Mouse (Mus musculus) spleen, postnatal 14 days (tissue): ENCODE results near the gene Txnrd3.
A peak's percentile ranks its signal among the peaks of the same experiment; 100 is the strongest.

Source experiments
- DNase-seq, 2 experiments: peaks; one replicate each; pipeline ENCODE4 v3.0.0; 2021 to 2022; ENCODE audit warnings: low spot score in 2 of 2

The Txnrd3 gene

DNA sequence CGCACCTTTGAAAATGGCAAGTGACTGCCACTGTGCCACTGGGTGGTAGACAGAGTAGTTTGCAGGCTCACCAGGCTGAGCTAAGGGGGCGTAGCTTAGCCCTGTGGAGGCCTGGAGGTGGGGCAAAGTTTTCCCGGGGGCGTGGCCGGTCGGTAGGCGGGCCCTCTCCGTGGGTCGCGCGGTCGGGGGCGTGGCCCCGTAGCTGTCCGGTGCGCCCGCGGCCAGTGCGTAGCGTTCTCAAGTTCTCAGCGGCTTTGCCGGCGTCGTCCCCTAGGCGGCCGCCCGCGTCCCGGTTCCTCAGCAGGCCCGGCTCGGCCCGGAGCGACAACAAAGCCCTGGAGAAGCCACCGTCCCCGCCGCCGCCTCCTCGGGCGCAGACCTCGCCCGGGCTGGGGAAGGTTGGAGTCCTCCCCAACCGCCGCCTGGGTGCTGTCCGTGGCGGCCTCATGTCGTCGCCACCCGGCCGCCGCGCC is at the start of gene Txnrd3:
TSS of gene Txnrd3 (plus strand) at position 191 of the 473 bp plus-strand sequence.
- DNase-seq, result peak; percentile 83 to 85

DNA sequence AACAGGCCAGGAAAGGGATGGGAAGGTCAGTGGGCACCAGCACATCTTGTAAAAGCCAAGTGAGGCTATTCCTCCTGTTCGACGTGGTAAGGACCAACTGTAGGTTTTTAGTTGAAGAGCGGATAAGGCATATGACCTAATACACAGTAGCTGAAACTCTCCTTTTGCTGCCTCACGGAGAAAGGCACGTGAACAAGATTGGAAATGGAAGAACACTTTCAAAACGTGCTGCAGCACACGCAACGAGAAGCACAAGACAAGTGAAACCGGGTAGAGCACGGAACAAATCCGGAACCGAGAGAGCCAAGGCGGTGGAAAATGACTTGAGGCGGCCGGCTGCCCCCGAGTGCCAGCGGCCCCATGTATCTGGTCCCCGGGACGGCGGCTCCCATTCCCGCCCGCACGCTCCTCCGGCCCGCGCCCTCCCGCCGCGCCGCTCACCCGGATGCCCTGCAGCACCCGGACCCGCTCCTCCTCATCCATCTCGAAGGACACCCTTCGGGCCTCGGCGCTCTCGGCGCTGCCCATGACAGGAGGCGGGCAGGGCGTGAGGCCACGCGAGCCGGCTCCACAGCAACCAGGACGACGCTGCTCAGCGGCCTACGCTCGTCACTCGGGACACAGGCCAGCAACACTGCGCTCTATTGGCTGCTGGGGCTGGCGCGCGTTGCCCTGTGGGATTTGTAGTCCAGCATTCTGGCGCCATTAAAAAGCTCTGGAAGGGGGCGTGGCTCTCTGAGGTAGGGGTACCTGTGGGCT is 48.6 kb upstream of the Txnrd3 start, which contains the start of gene Chchd6:
TSS of gene Chchd6 (minus strand) at position 635 of the 759 bp plus-strand sequence.
- DNase-seq, result peak; percentile 69 to 83

DNA sequence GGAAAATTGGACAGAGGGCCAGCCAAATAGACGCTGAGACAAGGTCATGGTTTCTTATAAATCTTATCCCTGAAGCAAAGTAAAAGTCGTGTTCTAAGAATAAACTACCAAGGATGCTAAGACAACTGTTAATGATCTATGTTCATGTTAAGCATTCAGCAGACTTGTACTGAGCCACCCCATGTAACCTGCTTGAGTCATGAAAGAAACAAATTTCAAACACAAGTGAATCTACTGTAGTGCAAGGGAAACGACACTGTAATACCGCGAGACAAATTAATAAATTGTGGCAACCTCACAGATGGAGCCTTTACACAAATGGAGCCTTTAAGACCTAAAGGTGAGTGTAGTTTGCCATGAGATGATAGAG is 48.0 kb upstream of the Txnrd3 start:
- no peak for DNase-seq

DNA sequence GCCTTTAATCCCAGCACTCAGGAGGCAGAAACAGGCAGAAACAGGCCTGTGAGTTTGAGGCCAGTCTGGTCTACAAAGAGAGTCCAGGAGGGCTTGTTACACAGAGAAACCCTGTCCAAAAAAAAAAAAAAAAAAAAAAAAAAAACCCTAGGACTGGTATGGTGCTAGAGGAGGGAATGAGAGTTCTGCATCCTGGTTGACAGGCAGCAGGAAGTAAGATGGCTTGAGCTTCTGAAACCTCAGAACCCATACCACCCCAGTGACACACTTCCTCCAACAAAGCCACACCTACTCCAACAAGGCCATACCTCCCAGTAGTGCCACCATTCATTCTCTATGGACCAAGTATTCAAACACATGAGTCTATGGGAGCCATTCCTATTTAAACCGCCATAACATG is 47.3 kb upstream of the Txnrd3 start:
- no peak for DNase-seq

DNA sequence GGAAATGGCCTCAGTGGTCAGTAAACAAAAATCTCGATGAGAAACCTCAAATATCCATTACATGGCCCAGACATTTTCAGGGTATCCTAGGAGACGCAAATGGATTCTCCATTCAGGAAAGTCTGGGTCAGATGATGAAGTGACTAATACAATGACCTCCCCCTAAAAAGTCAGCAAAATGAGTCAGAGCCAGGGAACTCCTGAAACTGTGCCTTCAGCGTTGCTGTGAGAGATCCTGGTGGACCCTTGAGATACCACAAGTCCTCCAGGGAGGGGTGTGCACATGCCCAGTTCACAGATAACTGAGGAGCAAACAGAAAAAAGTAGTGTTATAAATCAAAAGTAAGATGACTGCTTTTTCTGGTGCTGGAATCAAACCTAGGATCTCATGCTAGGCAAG is 37.7 kb upstream of the Txnrd3 start:
- no peak for DNase-seq

DNA sequence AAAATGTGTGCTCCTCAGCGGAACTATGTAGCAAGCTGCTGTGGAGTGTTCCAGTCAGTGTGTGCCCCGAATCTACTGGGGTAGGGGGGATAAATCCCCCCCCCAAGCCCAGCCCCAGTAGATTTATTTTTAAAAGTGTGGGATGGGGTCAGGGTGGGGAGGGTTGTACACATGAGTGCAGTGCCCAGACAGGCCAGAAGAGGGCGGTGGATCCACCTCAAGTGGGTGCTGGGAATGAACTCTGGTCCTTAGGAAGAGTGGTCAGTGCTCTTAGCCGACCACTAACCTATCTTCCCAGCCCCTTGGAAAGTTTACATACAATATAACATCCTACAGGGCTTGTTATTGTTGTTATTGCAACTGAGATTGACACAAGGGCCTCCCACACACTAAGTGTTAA is 35.8 kb upstream of the Txnrd3 start:
- DNase-seq, result no peak

DNA sequence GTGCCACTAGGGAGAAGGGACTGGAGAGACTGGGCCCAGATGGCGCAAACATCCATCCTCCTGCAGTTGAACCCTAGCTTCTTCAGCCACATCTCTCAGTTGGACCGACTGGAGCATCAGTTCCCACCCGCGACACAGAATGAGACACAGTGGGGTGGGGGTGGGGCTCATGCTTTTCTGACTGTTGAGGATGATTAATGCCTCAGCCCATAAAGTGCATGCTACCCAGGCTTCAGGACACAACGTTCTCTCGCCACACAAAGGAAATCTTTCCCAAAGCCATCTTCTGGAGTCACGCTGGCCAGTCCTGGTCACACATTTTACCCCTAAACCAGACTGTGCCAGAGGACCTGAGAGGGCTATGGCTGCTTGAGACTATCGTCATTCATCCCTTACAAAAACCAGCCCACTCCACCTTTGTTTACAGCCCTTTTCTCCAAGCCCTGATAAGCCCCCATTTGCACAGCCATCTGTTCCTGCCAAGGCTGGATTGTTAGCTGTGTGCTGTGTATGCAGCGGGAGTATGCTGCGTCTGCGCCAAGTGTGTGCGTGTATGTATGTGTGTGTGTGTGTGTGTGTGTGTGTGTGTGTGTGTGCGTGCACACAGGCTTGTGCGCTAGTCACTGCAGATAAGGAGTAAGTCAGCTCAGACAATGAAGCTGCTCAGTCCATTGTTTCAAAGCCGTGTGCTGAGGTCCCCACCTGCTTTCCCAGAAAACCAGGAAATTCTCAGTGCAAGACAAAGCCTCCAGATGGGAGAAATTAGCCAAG is 30.3 kb upstream of the Txnrd3 start:
- no peak for DNase-seq

DNA sequence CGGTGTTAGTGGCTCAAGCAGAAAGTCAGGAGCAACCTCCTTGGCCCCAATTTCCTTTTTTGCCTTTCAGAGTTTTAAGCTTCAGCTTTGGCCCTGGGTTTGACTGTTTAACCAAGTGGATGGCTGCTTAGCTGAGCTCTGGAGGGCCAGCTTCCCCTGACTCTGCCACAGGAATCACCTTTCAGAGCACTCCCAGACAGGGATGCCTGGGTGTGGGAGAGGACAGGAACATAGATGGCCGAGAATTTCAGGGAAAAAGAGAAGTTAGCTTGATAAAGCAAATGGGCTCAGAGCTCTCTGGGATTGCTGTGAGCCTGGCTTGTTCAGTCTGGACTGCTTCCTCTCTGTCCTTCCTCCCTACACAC is 29.7 kb upstream of the Txnrd3 start:
- DNase-seq, result no peak

DNA sequence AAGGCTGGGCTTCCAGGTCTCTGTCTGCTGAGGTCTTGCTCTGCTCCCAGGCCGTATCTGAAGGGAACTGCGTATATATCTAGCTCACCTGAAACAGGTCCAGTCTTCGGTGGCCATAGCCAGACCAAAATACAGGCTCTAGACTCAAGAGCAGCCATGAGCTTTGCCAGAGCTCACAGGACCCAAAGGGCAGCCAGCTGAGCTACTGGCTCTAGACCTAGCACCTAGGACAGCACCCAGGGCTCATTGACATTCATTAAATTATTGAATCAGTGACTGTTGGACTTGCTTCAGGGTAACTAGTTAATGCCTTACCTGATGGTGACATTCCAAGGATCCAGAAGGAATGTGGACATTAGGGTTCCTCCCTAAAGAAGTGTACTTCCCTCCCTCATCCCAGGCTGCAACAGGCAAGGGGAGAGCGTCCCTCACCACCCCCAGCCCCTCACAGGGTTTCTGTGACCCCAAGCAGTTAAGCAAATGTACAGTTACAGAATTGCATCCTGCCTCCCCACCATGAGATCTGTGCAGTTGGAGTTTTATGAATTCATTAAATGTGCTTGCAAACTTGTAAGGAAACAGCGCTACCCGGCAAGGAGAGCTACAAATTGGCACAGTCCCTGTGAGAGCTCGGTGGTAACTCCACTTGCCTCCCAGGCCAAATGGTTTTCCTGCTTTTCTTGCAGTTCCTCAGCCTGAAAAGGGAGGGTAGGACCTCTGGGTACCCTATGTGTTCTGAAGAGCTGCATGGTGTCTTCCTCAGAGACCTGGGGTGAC is 29.0 kb upstream of the Txnrd3 start:
- no peak for DNase-seq

DNA sequence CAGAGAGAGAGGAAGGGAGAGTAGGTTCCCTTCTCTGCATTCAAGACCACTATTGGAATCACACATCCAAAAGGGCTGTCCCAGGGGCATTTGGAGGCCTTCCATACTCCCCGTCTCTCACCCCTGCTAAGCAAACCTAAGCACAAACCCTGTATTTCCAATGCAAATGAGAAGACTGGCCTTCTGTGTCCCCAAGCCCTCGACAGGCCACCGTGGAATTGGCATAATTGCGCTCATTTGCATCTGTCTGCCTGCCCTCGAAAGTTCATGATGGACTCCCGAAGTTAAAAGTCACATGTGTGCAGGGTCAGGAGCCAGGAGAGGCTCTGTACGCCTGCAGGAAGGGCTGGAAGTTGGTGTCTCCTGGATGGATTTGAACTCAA is 28.4 kb upstream of the Txnrd3 start:
- no peak for DNase-seq

DNA sequence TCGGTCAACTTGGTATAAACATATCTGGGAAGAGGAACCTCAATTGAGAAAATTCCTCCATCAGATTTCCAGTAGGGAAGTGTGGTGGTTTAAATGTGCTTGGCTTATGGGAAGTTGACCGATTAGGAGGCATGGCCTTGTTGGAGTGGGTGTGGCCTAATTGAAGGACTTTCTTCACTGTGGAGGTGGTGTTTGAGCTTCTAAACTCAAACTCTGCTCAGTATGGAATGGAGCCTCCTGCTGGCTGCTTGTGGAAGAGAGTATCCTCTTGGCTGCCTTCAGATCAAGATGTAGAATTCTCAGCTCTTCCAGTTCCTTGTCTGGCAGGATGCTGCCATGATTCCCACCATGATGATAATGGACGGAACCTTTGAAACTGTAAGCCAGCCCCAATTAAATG is 21.1 kb upstream of the Txnrd3 start:
- DNase-seq, result no peak

DNA sequence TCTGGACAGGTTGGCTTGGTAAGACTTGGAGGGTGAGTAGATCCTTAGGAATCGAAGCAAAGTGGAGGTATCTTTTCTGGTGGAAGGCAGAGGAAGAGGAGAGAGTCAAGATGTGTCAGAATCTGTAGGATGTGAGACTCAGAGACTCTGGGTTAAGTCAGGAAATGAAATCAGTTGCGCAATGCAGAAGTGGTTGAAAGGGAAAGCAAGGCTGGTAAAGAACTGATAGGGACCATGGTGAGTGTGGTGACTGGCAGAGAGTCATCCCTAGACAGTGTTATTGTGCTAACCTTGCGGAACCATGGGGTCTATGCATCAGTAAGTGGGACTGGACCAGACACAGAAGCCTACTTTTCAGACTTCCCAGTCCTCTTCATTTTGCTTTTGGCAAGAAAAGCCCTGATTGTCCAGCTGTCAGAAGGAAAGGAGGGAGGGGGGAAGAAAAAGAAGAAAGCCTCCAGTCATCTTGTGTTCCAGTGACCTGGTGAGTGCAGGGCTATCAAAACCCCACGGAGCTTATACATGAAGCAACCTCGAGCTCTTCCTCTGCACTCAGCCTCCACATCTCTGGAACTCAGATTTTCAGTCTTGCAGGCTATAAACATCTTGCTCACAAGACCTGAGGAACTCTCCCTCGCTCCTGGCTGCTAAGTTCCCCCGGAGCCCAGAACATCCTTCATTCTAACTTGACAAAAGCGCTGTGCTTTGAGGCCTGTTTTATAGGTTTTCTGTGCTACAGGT is 15.6 kb upstream of the Txnrd3 start:
- no peak for DNase-seq

DNA sequence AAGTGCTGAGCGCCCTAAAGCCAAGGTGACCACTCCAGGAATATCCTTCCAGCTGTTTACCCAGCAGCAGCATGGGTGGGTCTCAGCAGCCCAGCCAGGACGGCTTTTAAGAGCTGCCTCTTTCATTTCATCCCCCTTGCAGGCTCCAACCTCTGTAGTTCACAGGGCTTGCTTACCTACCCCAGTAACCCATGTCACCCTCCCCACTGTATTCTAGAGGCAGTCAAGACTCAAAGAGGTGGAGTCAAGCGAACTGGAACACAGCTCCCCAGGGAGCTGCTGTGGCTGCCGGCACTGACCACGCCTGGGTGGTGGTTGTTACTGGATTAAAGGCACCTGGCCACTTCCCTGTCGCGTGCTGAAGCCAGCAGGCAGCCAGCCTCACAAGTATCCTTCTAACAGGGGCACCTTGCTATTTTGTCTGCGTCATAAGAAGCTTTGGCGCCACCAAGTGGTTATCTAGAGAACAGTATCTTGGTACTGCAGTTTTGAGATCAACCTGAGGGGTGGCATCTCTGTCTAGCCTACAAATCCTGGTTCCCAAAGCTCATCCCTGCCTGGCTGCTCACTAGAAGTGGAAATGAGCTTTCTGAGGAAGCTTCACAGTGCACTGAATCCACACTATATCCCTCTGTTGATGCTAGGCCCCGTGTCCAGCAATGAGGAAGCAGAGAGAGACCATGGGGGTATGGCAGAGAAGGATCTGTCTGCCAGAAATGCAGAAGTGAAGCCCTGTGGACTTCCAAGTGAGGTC is 11.8 kb upstream of the Txnrd3 start:
- peak; percentile 12 to 66 for DNase-seq

DNA sequence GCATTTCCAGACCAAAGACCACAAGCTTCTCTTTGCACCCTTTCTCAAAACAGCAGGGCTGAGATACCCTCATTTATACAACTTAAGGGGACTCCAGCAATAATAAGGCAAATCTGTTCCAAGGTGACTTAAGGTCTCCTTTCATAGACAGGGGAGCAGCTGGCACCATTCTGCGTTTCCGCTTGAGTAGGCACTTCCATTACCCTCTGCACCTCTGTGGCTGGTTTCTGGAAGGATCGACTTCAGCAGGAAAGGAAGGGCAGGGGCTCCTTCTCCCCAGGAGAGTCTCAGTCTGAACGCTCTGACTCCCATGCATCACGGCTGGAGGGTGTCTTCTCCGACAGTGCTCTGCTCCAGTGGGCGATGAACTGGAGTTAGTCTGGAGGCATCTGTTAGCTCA is 10.7 kb upstream of the Txnrd3 start:
- DNase-seq, result no peak

DNA sequence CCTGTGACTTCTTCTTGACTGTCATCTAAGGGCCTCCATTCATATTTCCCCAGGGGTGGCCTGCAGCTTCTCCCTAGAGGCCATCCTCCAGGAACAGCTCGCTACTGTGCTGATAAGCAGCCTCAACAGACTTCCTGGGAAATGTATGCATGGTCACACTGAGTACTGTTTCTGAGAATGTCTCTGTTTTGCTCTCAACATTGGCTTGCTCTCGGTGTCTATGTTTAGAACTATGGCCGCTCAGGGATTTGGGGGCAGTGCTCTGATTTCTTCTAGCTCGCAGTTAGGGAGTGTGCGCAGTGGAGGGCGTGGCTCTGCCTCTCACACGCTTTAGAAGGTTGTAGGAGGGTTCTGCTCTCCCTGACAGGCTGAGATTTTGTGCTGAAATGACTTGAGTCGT is 9.4 kb upstream of the Txnrd3 start:
- DNase-seq, result no peak

DNA sequence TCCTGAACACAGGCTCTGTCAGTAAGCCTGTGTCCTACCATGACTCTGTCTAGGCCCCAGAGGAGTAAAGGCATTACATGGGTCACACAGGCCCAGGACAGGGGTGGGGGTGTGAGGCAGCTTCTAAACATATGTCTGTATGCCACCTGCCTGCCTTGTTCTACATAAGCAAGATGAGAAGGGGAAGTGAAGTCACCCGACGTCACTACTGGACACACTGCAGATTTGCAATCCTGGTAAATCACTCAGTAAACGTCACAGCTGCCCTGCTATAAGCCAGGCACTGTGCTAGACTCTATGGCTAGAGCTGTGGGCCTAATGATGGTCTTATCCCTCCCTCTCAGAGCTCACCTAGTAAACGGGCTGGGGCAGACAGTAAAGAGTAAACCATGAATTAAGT is 5.8 kb upstream of the Txnrd3 start:
- DNase-seq, result no peak

DNA sequence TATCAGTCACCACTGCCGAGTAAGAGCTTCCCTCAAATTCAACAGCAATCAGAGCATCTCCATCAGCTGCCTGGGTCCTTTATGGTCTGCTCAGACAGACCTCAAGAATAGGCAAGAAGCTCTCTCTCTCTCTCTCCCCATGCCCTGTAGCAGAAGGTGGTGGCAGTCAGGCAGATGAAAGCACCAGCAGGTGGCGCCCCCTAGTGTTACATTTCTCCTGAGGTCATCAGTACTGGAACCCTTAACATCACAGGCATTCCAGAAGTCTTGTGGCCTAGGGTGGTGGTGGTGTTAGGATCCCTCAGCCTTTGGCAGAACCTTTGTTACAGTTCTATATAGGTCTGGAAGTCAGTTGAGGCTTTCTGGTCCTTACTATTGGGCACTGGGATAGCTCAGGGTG is 4.8 kb upstream of the Txnrd3 start:
- DNase-seq, result peak in 1 of 2 experiments; percentile 47

DNA sequence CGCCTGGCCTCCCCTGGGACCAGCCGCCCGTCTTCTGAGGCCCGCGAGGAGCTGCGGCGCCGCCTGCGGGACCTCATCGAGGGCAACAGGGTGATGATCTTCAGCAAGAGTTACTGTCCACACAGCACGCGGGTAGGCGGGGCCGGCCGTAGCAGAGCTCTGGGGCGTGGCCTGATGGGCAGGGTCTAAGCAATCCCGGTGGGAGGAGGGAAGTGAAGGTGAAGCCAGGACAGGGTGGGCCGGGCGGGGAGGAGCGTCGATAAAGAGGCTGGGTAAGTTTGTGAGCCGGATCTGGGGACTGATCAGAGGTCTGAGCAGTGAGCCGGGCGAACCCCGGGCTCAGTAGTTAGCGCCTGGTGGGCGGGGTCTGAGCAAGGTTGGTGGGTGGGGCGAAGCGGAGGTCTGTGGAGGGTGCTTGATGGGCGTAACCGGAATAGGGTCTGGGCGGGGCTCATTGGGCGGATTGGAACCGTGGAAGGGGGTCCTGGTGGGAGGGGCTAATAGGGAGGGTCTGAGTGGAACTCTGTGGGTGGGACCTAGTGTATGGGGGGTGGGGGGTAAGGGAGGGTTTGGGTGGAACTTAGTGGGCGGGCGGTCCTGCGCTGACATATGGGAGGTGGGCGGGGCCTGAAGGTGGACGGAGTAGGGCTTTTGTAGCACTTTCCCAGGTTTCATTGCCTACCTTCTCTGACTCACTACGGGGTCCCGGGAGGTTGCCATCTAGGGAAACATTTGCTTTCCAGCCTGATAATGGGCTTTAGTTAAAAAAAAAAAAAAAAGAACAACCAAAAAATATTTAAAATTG is 685 bp downstream of the Txnrd3 start:
- peak; percentile 73 to 80 for DNase-seq

DNA sequence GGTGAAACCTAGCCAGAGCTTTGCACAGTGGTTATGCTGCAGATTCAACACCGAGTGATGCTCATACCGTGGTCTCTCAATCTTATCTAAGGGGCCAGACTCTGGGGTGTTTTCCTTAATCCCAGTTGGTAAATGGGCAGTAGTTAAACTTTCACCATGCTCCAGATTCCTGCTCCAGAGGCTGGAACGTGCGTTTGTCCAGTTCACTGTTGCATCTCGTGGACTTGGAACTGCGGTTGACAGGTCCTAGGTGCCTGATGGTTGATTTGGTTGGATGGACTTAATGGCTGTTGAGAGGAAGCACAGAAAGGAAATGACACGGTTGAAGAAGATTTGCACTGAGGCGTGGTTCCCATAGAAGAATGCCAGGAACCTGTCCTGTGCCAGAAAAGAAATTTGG is 6.1 kb downstream of the Txnrd3 start:
- no peak for DNase-seq

DNA sequence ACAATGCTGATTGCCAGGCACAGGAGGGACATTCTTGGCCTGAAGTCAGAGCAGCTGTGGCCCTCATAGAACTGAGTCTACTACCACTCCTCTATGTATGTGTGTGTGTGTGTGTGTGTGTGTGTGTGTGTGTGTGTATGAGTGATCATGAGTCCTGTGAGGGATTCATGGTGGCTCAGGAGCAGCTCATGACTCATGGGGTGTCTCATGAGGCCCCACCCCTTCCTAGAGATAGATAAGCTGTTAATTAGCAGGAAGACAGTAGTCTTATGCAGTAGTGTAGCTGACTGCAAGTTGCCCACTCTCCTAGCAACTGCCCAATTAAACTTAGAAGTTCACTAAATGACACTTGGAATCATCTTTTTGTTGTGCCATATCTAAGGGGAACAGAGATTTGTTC is 8.0 kb downstream of the Txnrd3 start:
- DNase-seq, result no peak
